Mouse (Mus musculus): ENCODE results near the gene Usp24. TPM values are rescaled to one million over a fixed set of nuclear protein-coding genes. Genes with fewer than 3 reads are reported as not detected.
"Not testable (repeated sequence)": the region's sequence is repeated elsewhere in the genome, so short reads cannot be mapped to it uniquely, and the experiment has no call there.

The Usp24 gene
- total and polyA plus RNA-seq, 3 experiments: 27.0 to 40.8 (median 31.9) TPM

DNA sequence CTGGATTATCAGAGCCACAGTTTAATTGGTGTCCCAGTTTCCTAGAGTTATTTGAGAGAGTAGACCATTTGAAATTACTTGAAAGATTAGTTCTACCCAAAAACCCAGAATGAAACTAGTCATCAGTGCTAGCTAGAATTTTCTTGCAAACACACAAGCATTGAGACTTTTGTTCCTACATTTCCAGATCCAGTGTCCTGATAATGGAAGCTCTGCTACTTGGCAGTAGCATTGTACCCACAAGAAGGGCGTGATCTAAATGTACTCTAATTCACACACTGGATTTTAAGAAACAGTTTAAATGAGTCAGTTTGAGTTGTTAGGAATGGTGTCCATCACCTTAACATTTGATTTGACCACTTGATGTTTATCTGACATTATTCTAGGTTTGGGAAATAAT lies 31.7 kb downstream of the Usp24 start:
- TF ChIP-seq NELFE (IDR thresholded peaks at IDR 0.05; ENCODE audit: low read depth, low read length) (no peak), JUND (IDR thresholded peaks at IDR 0.05; ENCODE audit: low read depth, low read length) (no peak), MAZ (IDR thresholded peaks at IDR 0.05; ENCODE audit: low read depth, low read length) (no peak), EP300 (IDR thresholded peaks at IDR 0.05; ENCODE audit: low read depth in 1 of 2, low read length in 2 of 2) (0 out of 4 replicates have a peak, but pooled peaks of 1 of the 2 experiments have one; percentile 18), GATA1 (IDR thresholded peaks at IDR 0.05; ENCODE audit: low read depth, low read length) (peak; percentile 84), RAD21 (IDR thresholded peaks at IDR 0.05; ENCODE audit: low read depth, low read length) (no peak)

DNA sequence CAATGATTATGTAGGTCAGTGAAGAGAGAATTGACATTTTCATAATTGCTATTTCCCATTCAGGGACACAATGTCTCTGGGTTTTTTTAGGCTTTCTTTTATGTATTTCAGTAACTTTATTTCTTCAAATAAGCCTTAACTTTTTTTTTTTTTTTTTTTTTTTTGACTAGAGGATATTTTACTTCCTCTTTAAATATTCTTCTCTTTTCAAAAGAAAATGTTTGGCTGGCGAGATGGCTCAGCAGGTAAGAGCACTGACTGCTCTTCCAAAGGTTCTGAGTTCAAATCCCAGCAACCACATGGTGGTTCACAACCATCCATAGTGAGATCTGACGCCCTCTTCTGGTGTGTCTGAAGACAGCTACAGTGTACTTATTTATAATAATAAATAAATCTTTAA lies 39.0 kb downstream of the Usp24 start:
- H3K4me3 ChIP-seq (ENCODE audit: control insufficient read depth in 1 of 2, insufficient read depth in 1 of 2, low read depth in 2 of 2, low read length in 2 of 2); H3K4me1 ChIP-seq (ENCODE audit: control insufficient read depth in 1 of 2, insufficient read depth in 2 of 2, low read length in 2 of 2); H3K27ac ChIP-seq (ENCODE audit: control insufficient read depth, low read depth, low read length); H3K9ac ChIP-seq (ENCODE audit: control insufficient read depth, low read depth, low read length, poor library complexity, severe bottlenecking); H3K79me2 ChIP-seq (ENCODE audit: control insufficient read depth, insufficient read depth, low read length, poor library complexity); H3K9me3 ChIP-seq (replicated peaks; ENCODE audit: insufficient read depth, low read length); H3K27me3 ChIP-seq (ENCODE audit: control insufficient read depth in 1 of 2, insufficient read depth in 2 of 2, low read length in 2 of 2): not testable (repeated sequence)
- H3K36me3 ChIP-seq (ENCODE audit: control insufficient read depth in 1 of 2, insufficient read depth in 2 of 2, low read length in 2 of 2): peaks cover 8 to 31% of the 10 kb centered on the region in 2 experiments
- peak; percentile 90 for TF ChIP-seq TBP (IDR thresholded peaks at IDR 0.05; ENCODE audit: low read depth, low read length)
- peak; percentile 76 for TF ChIP-seq ZNF384 (IDR thresholded peaks at IDR 0.05; ENCODE audit: low read depth, low read length)
- DNase-seq (ENCODE audit: low read depth, low spot score): peak; percentile 23

More for the DNA sequence above, 31.7 kb downstream of the Usp24 start:
- Histone ChIP-seq H3K9me3 (replicated peaks; ENCODE audit: insufficient read depth, low read length) (no peaks in the 10 kb centered on the region), H3K4me1 (ENCODE audit: control insufficient read depth in 1 of 2, insufficient read depth in 2 of 2, low read length in 2 of 2) (peaks cover 5 to 11% of the 10 kb centered on the region in 2 experiments; a peak in 3 of 4 replicates), H3K36me3 (ENCODE audit: control insufficient read depth in 1 of 2, insufficient read depth in 2 of 2, low read length in 2 of 2) (peaks cover 21 to 36% of the 10 kb centered on the region in 2 experiments), H3K79me2 (ENCODE audit: control insufficient read depth, insufficient read depth, low read length, poor library complexity) (no peaks in the 10 kb centered on the region), H3K9ac (ENCODE audit: control insufficient read depth, low read depth, low read length, poor library complexity, severe bottlenecking) (no peak overlapping the region), H3K27ac (ENCODE audit: control insufficient read depth, low read depth, low read length) (no peak overlapping the region), H3K27me3 (ENCODE audit: control insufficient read depth in 1 of 2, insufficient read depth in 2 of 2, low read length in 2 of 2) (no peaks in the 10 kb centered on the region), H3K4me3 (ENCODE audit: control insufficient read depth in 1 of 2, insufficient read depth in 1 of 2, low read depth in 2 of 2, low read length in 2 of 2) (no peak overlapping the region)
- peak; percentile 66 for DNase-seq (ENCODE audit: low read depth, low spot score)

DNA sequence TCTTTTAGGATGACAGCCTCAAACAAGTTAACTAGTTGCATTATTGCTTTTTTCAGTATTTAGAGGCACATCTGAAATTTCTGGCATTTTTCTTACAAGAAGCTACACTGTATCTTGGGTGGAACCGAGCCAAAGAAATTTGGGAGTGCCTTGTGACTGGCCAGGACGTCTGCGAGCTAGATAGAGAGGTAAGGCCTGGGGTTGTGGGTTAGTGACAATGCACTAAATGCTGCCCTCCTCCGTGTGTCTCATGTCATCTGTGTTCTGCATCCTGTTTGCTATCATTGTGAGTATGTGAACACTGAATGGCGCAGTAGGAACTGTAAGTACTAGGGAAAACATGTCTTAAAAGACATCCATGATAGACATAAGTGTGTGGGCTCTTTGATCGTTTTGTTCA lies 54.0 kb downstream of the Usp24 start:
- H3K9me3 ChIP-seq (replicated peaks; ENCODE audit: insufficient read depth, low read length): no peaks in the 10 kb centered on the region
- DNase-seq (ENCODE audit: low read depth, low spot score): peak; percentile 81
- no peaks in the 10 kb centered on the region for H3K27me3 ChIP-seq (ENCODE audit: control insufficient read depth in 1 of 2, insufficient read depth in 2 of 2, low read length in 2 of 2)
- TF ChIP-seq TCF12 (IDR thresholded peaks at IDR 0.05; ENCODE audit: low read depth, low read length): no peak
- TF ChIP-seq MAX (IDR thresholded peaks at IDR 0.05; ENCODE audit: low read length): 0 out of 2 replicates have a peak, but pooled peaks have one; percentile 15
- no peak for TF ChIP-seq GABPA (IDR thresholded peaks at IDR 0.05; ENCODE audit: low read depth, low read length)
- peak; percentile 43; the same call in 1 of the 2 replicates for TF ChIP-seq ETS1 (IDR thresholded peaks at IDR 0.05; ENCODE audit: low read depth, low read length)
- TF ChIP-seq SIN3A (IDR thresholded peaks at IDR 0.05; ENCODE audit: low read length): peak; percentile 42; the same call in 1 of the 2 replicates
- TF ChIP-seq EP300 (IDR thresholded peaks at IDR 0.05; ENCODE audit: low read depth in 1 of 2, low read length in 2 of 2): peak in 1 of 2 experiments; percentile 43; a peak in 3 of 4 replicates
- TF ChIP-seq MAFK (IDR thresholded peaks at IDR 0.05; ENCODE audit: borderline replicate concordance, low read depth, low read length): no peak
- 0 out of 2 replicates have a peak, but pooled peaks have one; percentile 3 for TF ChIP-seq KAT2A (conservative IDR thresholded peaks at IDR 0.05; ENCODE audit: low read depth, low read length)
- TF ChIP-seq CTCF (IDR thresholded peaks at IDR 0.05 in 2 of 3, conservative IDR thresholded peaks at IDR 0.05 in 1 of 3; ENCODE audit: control insufficient read depth in 1 of 3, insufficient read depth in 1 of 3, low read depth in 2 of 3, low read length in 3 of 3, poor library complexity in 1 of 3, severe bottlenecking in 1 of 3): peak in 1 of 3 experiments; percentile 2; a peak in 1 of 6 replicates
- H3K79me2 ChIP-seq (ENCODE audit: control insufficient read depth, insufficient read depth, low read length, poor library complexity): no peaks in the 10 kb centered on the region
- H3K36me3 ChIP-seq (ENCODE audit: control insufficient read depth in 1 of 2, insufficient read depth in 2 of 2, low read length in 2 of 2): peaks cover 10 to 38% of the 10 kb centered on the region in 2 experiments
- no peak overlapping the region for H3K4me3 ChIP-seq (ENCODE audit: control insufficient read depth in 1 of 2, insufficient read depth in 1 of 2, low read depth in 2 of 2, low read length in 2 of 2)
- H3K4me1 ChIP-seq (ENCODE audit: control insufficient read depth in 1 of 2, insufficient read depth in 2 of 2, low read length in 2 of 2): peaks cover 0 to 12% of the 10 kb centered on the region in 2 experiments; a peak in 3 of 4 replicates
- no peak overlapping the region for H3K9ac ChIP-seq (ENCODE audit: control insufficient read depth, low read depth, low read length, poor library complexity, severe bottlenecking)
- no peak overlapping the region for H3K27ac ChIP-seq (ENCODE audit: control insufficient read depth, low read depth, low read length)
